Mouse (Mus musculus): ENCODE measurements around the gene Arpc5l.

- TF ChIP-seq EP300 (IDR thresholded peaks at IDR 0.05; ENCODE audit: insufficient read depth, low read depth, low read length) (no peak), POLR2A (IDR thresholded peaks at IDR 0.05; ENCODE audit: insufficient read depth, low read depth, low read length) (no peak), CTCF (IDR thresholded peaks at IDR 0.05) (no peak)
Observed at GRCm38 (mm10) chr2:38975181-38975580, 30.0 kb upstream of the Arpc5l start.
